Comparison of ENCODE assay signal across 10 mouse cellular contexts in the genomic region with DNA sequence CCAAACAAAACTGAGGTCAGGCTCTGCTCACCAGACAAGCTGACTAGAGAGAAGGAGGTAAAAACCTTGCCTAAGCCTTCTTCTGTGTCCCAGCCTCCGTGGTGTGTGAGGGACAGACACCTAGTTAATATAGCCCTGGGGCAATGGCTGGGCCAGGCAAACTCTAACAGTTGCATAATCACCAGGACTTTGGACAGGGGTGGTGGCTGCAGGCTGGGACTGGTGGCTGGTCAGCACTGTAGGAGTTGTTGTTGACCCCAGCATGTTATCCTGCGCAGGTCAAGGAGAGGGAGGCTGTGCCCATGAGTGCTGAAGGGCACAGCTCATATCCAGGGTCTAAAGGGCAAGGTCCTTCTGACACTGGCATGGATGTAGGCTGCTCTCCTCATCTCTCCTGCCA. TPM values are rescaled to one million over a fixed set of nuclear protein-coding genes. Genes with fewer than 3 reads are reported as not detected.
DNase-seq lines count a peak whose midpoint lies in the region; ATAC-seq and TF ChIP-seq lines count a peak whose summit lies in the region.
"Had no signal": no experiment of that assay in that cellular context is flagged by ENCODE, and none has a peak within 500 bp of the region (broad histone marks: within the 10 kb centered on the region; RNA-seq: fewer than 3 reads in every experiment).

A gene (minus strand): TSS at position 127 of the 400 bp plus-strand sequence.

- TF ChIP-seq CTCF in hindbrain, postnatal 0 days (IDR thresholded peaks at IDR 0.05; ENCODE audit: low read depth), result no peak
- no peak for TF ChIP-seq CTCF in embryonic fibroblast, embryonic 13.5 days (IDR thresholded peaks at IDR 0.05; ENCODE audit: borderline replicate concordance, insufficient read depth, low read length)
- TF ChIP-seq CTCF in kidney, adult 2 months (conservative IDR thresholded peaks at IDR 0.05; ENCODE audit: insufficient read depth, insufficient read length, low read depth, low read length), result 0 out of 2 replicates have a peak, but pooled peaks have one; percentile 2

- H3K9me3 ChIP-seq in hindbrain, postnatal 0 days (ENCODE audit: low read length), result no peaks in the 10 kb centered on the region
- H3K9me3 ChIP-seq in hindbrain, embryonic 11.5 days (ENCODE audit: control insufficient read depth, low read length), result no peaks in the 10 kb centered on the region
- no peaks in the 10 kb centered on the region for H3K9me3 ChIP-seq in liver, embryonic 13.5 days (replicated peaks)
- H3K9me3 ChIP-seq: G1E had no signal

- TF ChIP-seq POLR2A in embryonic fibroblast, embryonic 13.5 days (IDR thresholded peaks at IDR 0.05; ENCODE audit: low read depth, low read length), result no peak
- TF ChIP-seq POLR2A in kidney, adult 2 months (IDR thresholded peaks at IDR 0.05; ENCODE audit: low read depth, low read length), result no peak

- H3K4me2 ChIP-seq in hindbrain, postnatal 0 days (ENCODE audit: low read depth, low read length), result peak within 1 kb of the TSS; percentile 38
- no peak within 1 kb of the TSS for H3K4me2 ChIP-seq in hindbrain, embryonic 11.5 days (replicated peaks; ENCODE audit: low read depth, low read length)
- peak within 1 kb of the TSS; percentile 6; the same call in 1 of the 2 replicates for H3K4me2 ChIP-seq in liver, embryonic 13.5 days

- no peak for ATAC-seq in hindbrain, postnatal 0 days
- ATAC-seq in hindbrain, embryonic 11.5 days (ENCODE audit: low FRiP score), result no peak
- peak; percentile 72 for ATAC-seq in liver, embryonic 13.5 days (ENCODE audit: low read depth)

- H3K27me3 ChIP-seq in hindbrain, postnatal 0 days (ENCODE audit: insufficient read depth, low read length), result no peaks in the 10 kb centered on the region
- no peaks in the 10 kb centered on the region for H3K27me3 ChIP-seq in hindbrain, embryonic 11.5 days (ENCODE audit: control insufficient read depth, insufficient read depth, low read length)
- H3K27me3 ChIP-seq in kidney, adult 2 months (replicated peaks; ENCODE audit: control insufficient read depth, insufficient read depth, low read length), result no peaks in the 10 kb centered on the region
- H3K27me3 ChIP-seq in liver, embryonic 13.5 days, result no peaks in the 10 kb centered on the region

- no peak within 1 kb of the TSS for H3K9ac ChIP-seq in hindbrain, postnatal 0 days (replicated peaks; ENCODE audit: low read length)
- H3K9ac ChIP-seq in hindbrain, embryonic 11.5 days (ENCODE audit: low read depth, low read length), result no peak within 1 kb of the TSS
- no peak within 1 kb of the TSS; the same call in 1 of the 2 replicates for H3K9ac ChIP-seq in liver, embryonic 13.5 days

- H3K27ac ChIP-seq in hindbrain, postnatal 0 days, result peak within 1 kb of the TSS; percentile 54; the same call in 1 of the 2 replicates
- H3K27ac ChIP-seq in hindbrain, embryonic 11.5 days (ENCODE audit: low read depth, low read length), result no peak within 1 kb of the TSS
- peak within 1 kb of the TSS; percentile 42; the same call in 1 of the 2 replicates for H3K27ac ChIP-seq in embryonic fibroblast, embryonic 13.5 days (ENCODE audit: insufficient read depth, low read length)
- peak within 1 kb of the TSS; percentile 96 for H3K27ac ChIP-seq in kidney, adult 2 months (ENCODE audit: insufficient read depth, low read depth, low read length)
- H3K27ac ChIP-seq in liver, embryonic 13.5 days, result peak within 1 kb of the TSS; percentile 80

- no peak within 1 kb of the TSS for H3K4me3 ChIP-seq in hindbrain, postnatal 0 days (ENCODE audit: low read length)
- no peak within 1 kb of the TSS for H3K4me3 ChIP-seq in hindbrain, embryonic 11.5 days (ENCODE audit: low read depth, low read length)
- no peak within 1 kb of the TSS for H3K4me3 ChIP-seq in embryonic fibroblast, embryonic 13.5 days (ENCODE audit: insufficient read depth, low read length)
- peak within 1 kb of the TSS; percentile 12; the same call in 1 of the 2 replicates for H3K4me3 ChIP-seq in kidney, adult 2 months (ENCODE audit: insufficient read depth, low read depth, low read length)
- no peak within 1 kb of the TSS for H3K4me3 ChIP-seq in liver, embryonic 13.5 days (replicated peaks)

- no peaks in the 10 kb centered on the region for H3K36me3 ChIP-seq in hindbrain, postnatal 0 days (ENCODE audit: insufficient read depth, low read length)
- no peaks in the 10 kb centered on the region for H3K36me3 ChIP-seq in hindbrain, embryonic 11.5 days (ENCODE audit: control insufficient read depth, insufficient read depth, low read length)
- no peaks in the 10 kb centered on the region for H3K36me3 ChIP-seq in kidney, adult 2 months (ENCODE audit: control insufficient read depth, insufficient read depth, low read length)
- no peaks in the 10 kb centered on the region for H3K36me3 ChIP-seq in liver, embryonic 13.5 days
- H3K36me3 ChIP-seq: G1E had no signal

- peaks cover 15% of the 10 kb centered on the region for H3K4me1 ChIP-seq in hindbrain, postnatal 0 days (ENCODE audit: insufficient read depth, low read length)
- H3K4me1 ChIP-seq in hindbrain, embryonic 11.5 days (replicated peaks; ENCODE audit: control insufficient read depth, insufficient read depth, low read length), result no peaks in the 10 kb centered on the region
- no peaks in the 10 kb centered on the region for H3K4me1 ChIP-seq in embryonic fibroblast, embryonic 13.5 days (ENCODE audit: control insufficient read depth, insufficient read depth, low read length)
- H3K4me1 ChIP-seq in kidney, adult 2 months (ENCODE audit: control insufficient read depth, insufficient read depth, low read length), result peaks cover 21% of the 10 kb centered on the region
- H3K4me1 ChIP-seq in liver, embryonic 13.5 days (replicated peaks), result peaks cover 12% of the 10 kb centered on the region

- WGBS in hindbrain, postnatal 0 days, result 85% methylated on average over 2 of the region's 2 CpGs
- WGBS in hindbrain, embryonic 11.5 days, result 93% methylated on average over 2 of the region's 2 CpGs
- WGBS in kidney, adult 2 months, result 33% methylated on average over 2 of the region's 2 CpGs
- 54% methylated on average over 2 of the region's 2 CpGs for WGBS in liver, embryonic 13.5 days (ENCODE audit: insufficient replicate concordance)

- DNase-seq in hindbrain, postnatal 0 days (ENCODE audit: low spot score), result no peak
- no peak for DNase-seq in hindbrain, embryonic 11.5 days (ENCODE audit: low spot score)
- DNase-seq in kidney, adult 2 months, result peak; percentile 94
- no peak for DNase-seq in liver, embryonic 13.5 days
- no peak for DNase-seq in cerebellum, adult 9-10 months
- DNase-seq in cerebellum, postnatal 25 days, result no peak
- DNase-seq in gastrocnemius, postnatal 25 days, result no peak
- DNase-seq: gastrocnemius, postnatal 36 days had no signal

RNA-seq across cellular contexts. Expression of the gene that starts here (rescaled TPM):
- 14.2 and 22.3 TPM in 2 replicates for total RNA-seq in hindbrain, postnatal 0 days (2014; rRNA removed)
- polyA plus RNA-seq in hindbrain, postnatal 0 days (2015; fragmentation: Nextera tagmentation; extraction: Ambion mirVana), result 10.4 and 10.8 TPM in 2 replicates
- 3.1 and 5.5 TPM in 2 replicates for polyA plus RNA-seq in hindbrain, embryonic 11.5 days (2014; fragmentation: Nextera tagmentation; extraction: Ambion mirVana)
- polyA plus RNA-seq in embryonic fibroblast, embryonic 13.5 days (2011; ENCODE audit: insufficient read length, low read depth, missing spikeins), result 17.5 and 18.0 TPM in 2 replicates
- polyA plus RNA-seq in kidney, adult 2 months (2012; rRNA removed), result 232 and 278 TPM in 2 replicates
- 36.1 and 40.3 TPM in 2 replicates for polyA plus RNA-seq in liver, embryonic 13.5 days (2015; fragmentation: Nextera tagmentation; extraction: Ambion mirVana)
- total RNA-seq in gastrocnemius, postnatal 25 days (2021), result 1 to 10 TPM; 2.4 to 2.5 TPM
- polyA plus RNA-seq: G1E had no signal
